8 mouse cellular contexts compared by ENCODE assay signal in the genomic region with DNA sequence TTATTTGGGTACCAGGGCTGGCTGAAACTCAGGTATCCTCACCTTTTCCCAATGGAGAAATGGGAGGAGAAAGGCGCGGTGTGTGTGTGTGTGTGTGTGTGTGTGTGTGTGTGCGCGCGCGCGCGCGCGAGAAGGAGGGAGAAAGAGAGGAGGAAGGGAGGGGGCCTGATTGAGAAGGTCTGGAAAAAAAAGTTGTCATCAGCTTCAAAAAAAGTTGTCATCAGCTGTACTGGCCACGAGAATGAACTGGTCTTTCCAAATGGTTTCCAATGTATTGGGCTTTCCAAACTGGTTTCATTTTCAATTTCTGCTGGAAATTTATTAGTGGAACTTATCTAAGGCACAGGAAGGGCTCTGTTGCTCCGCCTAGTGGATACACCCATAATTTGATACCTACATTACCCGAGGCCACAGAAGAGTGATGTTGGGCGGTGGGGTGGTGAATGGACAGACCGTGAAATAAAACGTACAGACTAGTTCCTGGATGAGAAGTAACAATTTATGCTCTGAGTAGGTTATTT. TPM values are rescaled to one million over a fixed set of nuclear protein-coding genes. Genes with fewer than 3 reads are reported as not detected.
DNase-seq lines count a peak whose midpoint lies in the region; ATAC-seq lines count a peak whose summit lies in the region.

No protein-coding gene starts in this region.

- H3K27me3 ChIP-seq in hindbrain, embryonic 14.5 days (ENCODE audit: control insufficient read depth, insufficient read depth, low read length), result no peaks in the 10 kb centered on the region

- WGBS in hindbrain, embryonic 14.5 days, result 0% methylated on average over 16 of the region's 16 CpGs

- H3K36me3 ChIP-seq in hindbrain, embryonic 14.5 days (replicated peaks; ENCODE audit: control insufficient read depth, insufficient read depth), result no peaks in the 10 kb centered on the region

- peak; percentile 65 for ATAC-seq in hindbrain, embryonic 14.5 days (ENCODE audit: low FRiP score)

- peak overlapping the region; percentile 64 for H3K9ac ChIP-seq in hindbrain, embryonic 14.5 days

- peak overlapping the region; percentile 99 for H3K4me2 ChIP-seq in hindbrain, embryonic 14.5 days (replicated peaks)

- H3K4me3 ChIP-seq in hindbrain, embryonic 14.5 days (replicated peaks; ENCODE audit: low read length), result peak overlapping the region; percentile 56

- no peaks in the 10 kb centered on the region for H3K9me3 ChIP-seq in hindbrain, embryonic 14.5 days (ENCODE audit: control insufficient read depth, low read length)

- no peak overlapping the region for H3K27ac ChIP-seq in hindbrain, embryonic 14.5 days

- DNase-seq in ZHBTc4 (ENCODE audit: low read depth, low spot score), result peak; percentile 60
- peak; percentile 81 to 83 for DNase-seq in cerebellum, postnatal 10 days
- DNase-seq in frontal cortex, postnatal 14 days (ENCODE audit: low spot score in 2 of 2), result peak; percentile 27 to 49
- DNase-seq in hindbrain, embryonic 14.5 days (ENCODE audit: low spot score), result peak; percentile 80
- peak; percentile 64 to 79 for DNase-seq in layer of hippocampus, postnatal 14 days (ENCODE audit: low spot score in 2 of 2)
- peak; percentile 87 for DNase-seq in lung, postnatal 10 days
- DNase-seq in retina, postnatal 1 day, result peak; percentile 84
- peak; percentile 54 for DNase-seq in yolk sac, embryonic 10.5 days (ENCODE audit: low spot score)

- H3K4me1 ChIP-seq in hindbrain, embryonic 14.5 days (replicated peaks; ENCODE audit: control insufficient read depth, insufficient read depth, low read length), result peaks cover 2% of the 10 kb centered on the region; the same call in 1 of the 2 replicates

RNA-seq across cellular contexts. Expression of gene Ube2l6, which starts 0.5 kb away (rescaled TPM):
- polyA plus RNA-seq in hindbrain, embryonic 14.5 days (2014; fragmentation: Nextera tagmentation; extraction: Ambion mirVana), result 18.6 and 24.0 TPM in 2 replicates
- 1 to 10 TPM; 4.1 to 4.5 TPM for total RNA-seq in layer of hippocampus, postnatal 14 days (2021)

RNA-seq across cellular contexts. Expression of gene Smtnl1, which starts 23.4 kb away (rescaled TPM):
- polyA plus RNA-seq in hindbrain, embryonic 14.5 days (2014; fragmentation: Nextera tagmentation; extraction: Ambion mirVana), result not detected in 2 replicates
- not detected for total RNA-seq in layer of hippocampus, postnatal 14 days (2021)

RNA-seq across cellular contexts. Expression of gene Serping1, which starts 23.9 kb away (rescaled TPM):
- polyA plus RNA-seq in hindbrain, embryonic 14.5 days (2014; fragmentation: Nextera tagmentation; extraction: Ambion mirVana), result 36.2 and 36.3 TPM in 2 replicates
- 10 to 100 TPM in 1 of 2 experiments, 1 to 10 TPM in 1; 6.8 to 10.6 TPM for total RNA-seq in layer of hippocampus, postnatal 14 days (2021)

RNA-seq across cellular contexts. Expression of gene Timm10, which starts 27.7 kb away (rescaled TPM):
- 75.8 and 83.3 TPM in 2 replicates for polyA plus RNA-seq in hindbrain, embryonic 14.5 days (2014; fragmentation: Nextera tagmentation; extraction: Ambion mirVana)
- total RNA-seq in layer of hippocampus, postnatal 14 days (2021), result 10 to 100 TPM; 59.1 to 59.8 TPM

RNA-seq across cellular contexts. Expression of gene Slc43a1, which starts 39.5 kb away (rescaled TPM):
- polyA plus RNA-seq in hindbrain, embryonic 14.5 days (2014; fragmentation: Nextera tagmentation; extraction: Ambion mirVana), result 1.5 and 1.6 TPM in 2 replicates
- total RNA-seq in layer of hippocampus, postnatal 14 days (2021), result under 1 TPM; 0.33 to 0.37 TPM
